Mouse (Mus musculus): ENCODE data around the gene Col8a2.

The Col8a2 gene

GRCm38 (mm10) chr4:126331751-126332150, 45.2 kb downstream of the Col8a2 start:
- DNase-seq (ENCODE audit: low spot score in 2 of 2): no peak

DNA sequence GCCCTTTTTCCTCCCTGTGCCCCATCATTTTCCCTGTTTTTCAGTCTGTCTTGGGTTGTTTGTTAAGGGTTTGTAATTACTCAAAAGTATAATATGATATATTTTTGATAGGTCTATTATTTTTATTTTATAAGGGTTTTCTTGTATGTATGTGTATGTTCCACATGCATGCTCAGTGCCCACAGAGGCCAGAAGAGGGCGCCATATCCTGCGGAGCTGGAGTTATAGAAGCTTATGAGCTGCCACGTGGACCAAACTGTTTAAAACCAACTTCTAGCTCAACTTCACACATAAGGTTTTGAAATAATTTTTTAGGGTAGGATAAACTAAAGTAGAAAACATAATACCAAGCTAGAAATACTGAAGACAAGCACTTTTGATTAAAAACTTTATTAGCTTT, 45.8 kb downstream of the Col8a2 start:
- DNase-seq (ENCODE audit: low spot score in 2 of 2): no peak

GRCm38 (mm10) chr4:126339461-126339860, 52.9 kb downstream of the Col8a2 start:
- DNase-seq (ENCODE audit: low spot score in 2 of 2): no peak

DNA sequence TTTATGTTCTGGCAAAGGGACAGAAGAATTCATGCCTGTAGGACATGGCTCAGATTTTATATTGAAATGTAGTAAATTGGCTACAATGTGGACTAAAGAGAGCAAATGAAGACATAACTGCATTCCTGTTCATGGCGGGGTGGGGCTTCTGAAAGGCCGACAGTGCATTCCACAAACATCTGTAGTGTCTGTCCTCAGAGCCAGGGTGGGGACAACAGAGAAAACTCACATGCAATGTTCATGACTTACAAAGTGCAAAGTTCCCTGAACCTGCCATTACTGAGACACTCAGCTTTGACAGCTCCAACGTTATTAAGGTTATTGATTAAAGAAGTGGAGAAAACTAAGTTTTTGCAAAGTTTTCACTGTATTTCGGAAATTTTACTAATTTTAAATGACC, 56.9 kb downstream of the Col8a2 start:
- no peak for DNase-seq (ENCODE audit: low spot score in 2 of 2)

- no peak for DNase-seq (ENCODE audit: low spot score in 2 of 2)
Measured at GRCm38 (mm10) chr4:126360069-126360468, 73.5 kb downstream of the Col8a2 start.
